Mouse (Mus musculus): Measurements from ENCODE around the gene Cilp2. TPM values are rescaled to one million over a fixed set of nuclear protein-coding genes. Genes with fewer than 3 reads are reported as not detected.

Cilp2 gene
- total and polyA plus RNA-seq, 2 experiments from 2014 or later = 10.1 to 13.8 TPM

DNA sequence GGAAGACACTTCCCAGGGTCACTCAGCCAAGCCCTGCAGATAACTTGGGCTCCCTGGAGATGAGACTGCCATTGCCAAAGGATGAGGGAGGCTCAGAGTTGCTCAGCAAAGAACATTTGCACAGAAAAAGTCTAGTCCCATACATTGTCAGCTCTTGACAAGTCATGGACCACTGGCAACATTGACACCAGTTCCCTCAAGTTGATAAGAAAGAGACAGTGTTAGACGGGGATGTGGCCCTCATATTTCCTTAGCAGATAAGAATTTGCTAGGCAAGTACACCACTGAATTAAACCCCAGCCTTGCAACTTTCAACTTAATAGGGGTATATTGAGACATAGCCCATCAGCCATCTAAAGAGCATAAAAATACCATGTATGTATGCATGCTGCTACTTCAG is 36.5 kb upstream of the Cilp2 start:
- H3K9ac ChIP-seq = no peak overlapping the region
- peaks cover 6% of the 10 kb centered on the region for H3K4me1 ChIP-seq (ENCODE audit: insufficient read depth)
- H3K4me2 ChIP-seq (ENCODE audit: low read depth) = no peak overlapping the region
- H3K36me3 ChIP-seq (ENCODE audit: insufficient read depth) = no peaks in the 10 kb centered on the region
- DNase-seq (no peak), ATAC-seq (no peak)
- no peak overlapping the region for H3K27ac ChIP-seq (ENCODE audit: low read depth, low read length)
- no peak for TF ChIP-seq CTCF (IDR thresholded peaks at IDR 0.05; ENCODE audit: low read depth)
- H3K9me3 ChIP-seq (ENCODE audit: low read length) = no peaks in the 10 kb centered on the region
- H3K4me3 ChIP-seq (ENCODE audit: low read depth, low read length) = no peak overlapping the region
- H3K27me3 ChIP-seq (ENCODE audit: insufficient read depth, low read length) = no peaks in the 10 kb centered on the region
- 81% methylated on average over 1 of the region's 1 CpGs for WGBS

DNA sequence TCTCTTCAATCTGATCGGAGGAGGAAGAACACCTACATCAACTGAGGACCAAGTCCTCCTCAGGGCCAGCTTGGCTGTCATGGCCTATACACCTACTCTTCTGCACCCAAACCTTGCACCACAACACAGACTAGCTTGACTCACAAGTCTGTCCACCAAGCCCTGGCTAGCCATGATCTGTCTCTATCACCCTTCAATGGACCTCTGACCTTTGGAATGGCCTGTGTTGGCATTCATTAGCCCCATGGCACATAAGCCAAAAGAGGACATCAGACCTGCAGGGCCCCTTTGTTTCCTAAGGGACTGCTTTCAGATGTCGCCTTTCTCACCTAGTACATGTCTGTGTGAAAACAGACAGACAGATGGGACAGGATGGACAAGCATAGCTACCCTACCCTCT is 33.7 kb upstream of the Cilp2 start:
- no peak for TF ChIP-seq CTCF (IDR thresholded peaks at IDR 0.05; ENCODE audit: low read depth)
- Histone ChIP-seq H3K9me3 (ENCODE audit: low read length) (no peaks in the 10 kb centered on the region), H3K4me1 (ENCODE audit: insufficient read depth) (peaks cover 6% of the 10 kb centered on the region), H3K36me3 (ENCODE audit: insufficient read depth) (peaks cover 10% of the 10 kb centered on the region), H3K4me3 (ENCODE audit: low read depth, low read length) (no peak overlapping the region), H3K9ac (no peak overlapping the region; the same call in 1 of the 2 replicates), H3K27ac (ENCODE audit: low read depth, low read length) (peak overlapping the region; percentile 80), H3K4me2 (ENCODE audit: low read depth) (no peak overlapping the region), H3K27me3 (ENCODE audit: insufficient read depth, low read length) (no peaks in the 10 kb centered on the region)
- 81% methylated on average over 2 of the region's 2 CpGs for WGBS
- ATAC-seq (no peak), DNase-seq (no peak)

DNA sequence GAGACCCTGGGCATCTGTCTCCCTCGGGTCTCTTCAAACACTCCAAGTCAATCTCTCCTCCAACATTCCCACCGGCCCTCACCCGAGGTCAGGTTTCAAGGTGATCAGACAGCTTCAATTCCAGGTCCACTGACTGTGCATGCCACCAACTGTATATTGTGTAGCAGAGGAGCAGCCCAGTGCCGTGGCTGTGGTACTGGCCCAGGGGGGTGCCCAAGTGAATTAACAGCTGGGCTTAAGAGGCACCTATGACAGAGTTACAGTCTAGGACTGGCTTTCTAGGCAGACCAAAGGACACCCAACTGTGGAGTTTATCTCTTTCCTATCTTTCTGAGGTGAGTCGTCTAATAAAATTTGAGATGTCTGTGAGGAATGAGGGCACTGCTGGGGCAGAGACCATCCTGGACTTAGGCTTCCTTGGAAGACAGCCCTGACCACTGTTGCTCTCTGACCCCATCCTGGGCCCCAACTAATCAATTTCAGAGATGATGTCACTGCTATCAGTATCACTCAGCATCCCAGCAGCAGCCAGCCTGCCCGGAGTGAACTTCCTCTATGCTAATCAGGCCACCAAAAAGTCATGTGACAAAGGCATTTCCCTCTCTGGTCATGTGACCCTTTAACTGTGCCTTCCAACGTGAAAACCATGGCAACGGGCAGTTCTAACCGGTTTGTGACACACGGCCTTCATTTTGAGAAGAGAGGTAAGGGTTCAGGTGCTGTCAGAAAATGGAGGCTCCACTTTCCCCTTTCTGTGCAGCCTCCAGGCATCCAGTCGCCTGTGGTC is 32.6 kb upstream of the Cilp2 start:
- Histone ChIP-seq H3K9me3 (ENCODE audit: low read length) (no peaks in the 10 kb centered on the region), H3K36me3 (ENCODE audit: insufficient read depth) (peaks cover 17% of the 10 kb centered on the region), H3K9ac (peak overlapping the region; percentile 35; the same call in 1 of the 2 replicates), H3K4me1 (ENCODE audit: insufficient read depth) (peaks cover 6% of the 10 kb centered on the region), H3K27ac (ENCODE audit: low read depth, low read length) (peak overlapping the region; percentile 80), H3K4me3 (ENCODE audit: low read depth, low read length) (no peak overlapping the region), H3K4me2 (ENCODE audit: low read depth) (peak overlapping the region; percentile 13; the same call in 1 of the 2 replicates), H3K27me3 (ENCODE audit: insufficient read depth, low read length) (no peaks in the 10 kb centered on the region)
- peak; percentile 71 for DNase-seq
- no peak for TF ChIP-seq CTCF (IDR thresholded peaks at IDR 0.05; ENCODE audit: low read depth)
- WGBS = 44% methylated on average over 11 of the region's 11 CpGs
- peak; percentile 81 for ATAC-seq

DNA sequence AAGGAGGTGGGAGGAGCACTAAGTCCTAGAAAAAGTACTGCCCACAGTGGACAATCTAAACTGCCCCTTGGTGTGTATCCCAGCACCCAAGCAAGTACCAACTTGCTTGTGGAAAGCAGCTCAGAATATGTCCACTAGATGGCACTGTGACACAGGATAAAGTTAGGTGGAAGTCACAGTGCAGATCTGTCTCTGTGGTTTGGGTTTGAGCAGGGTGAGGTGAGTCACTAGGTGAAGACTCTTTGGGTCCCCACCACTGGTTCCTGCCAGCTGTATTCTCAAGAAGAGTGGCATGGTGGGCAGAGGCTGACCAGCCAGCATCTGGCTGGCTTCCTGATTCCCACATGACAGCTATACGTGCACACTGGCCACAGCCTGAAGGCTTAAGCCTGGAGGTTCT is 31.5 kb upstream of the Cilp2 start:
- H3K4me1 ChIP-seq (ENCODE audit: insufficient read depth) = peaks cover 6% of the 10 kb centered on the region
- no peaks in the 10 kb centered on the region for H3K27me3 ChIP-seq (ENCODE audit: insufficient read depth, low read length)
- no peak overlapping the region for H3K4me2 ChIP-seq (ENCODE audit: low read depth)
- no peak overlapping the region for H3K4me3 ChIP-seq (ENCODE audit: low read depth, low read length)
- ATAC-seq (peak; percentile 75), DNase-seq (peak; percentile 92)
- no peak overlapping the region for H3K27ac ChIP-seq (ENCODE audit: low read depth, low read length)
- TF ChIP-seq CTCF (IDR thresholded peaks at IDR 0.05; ENCODE audit: low read depth) = peak; percentile 97
- H3K9ac ChIP-seq = no peak overlapping the region
- H3K9me3 ChIP-seq (ENCODE audit: low read length) = no peaks in the 10 kb centered on the region
- H3K36me3 ChIP-seq (ENCODE audit: insufficient read depth) = peaks cover 26% of the 10 kb centered on the region
- WGBS = 62% methylated on average over 1 of the region's 1 CpGs

DNA sequence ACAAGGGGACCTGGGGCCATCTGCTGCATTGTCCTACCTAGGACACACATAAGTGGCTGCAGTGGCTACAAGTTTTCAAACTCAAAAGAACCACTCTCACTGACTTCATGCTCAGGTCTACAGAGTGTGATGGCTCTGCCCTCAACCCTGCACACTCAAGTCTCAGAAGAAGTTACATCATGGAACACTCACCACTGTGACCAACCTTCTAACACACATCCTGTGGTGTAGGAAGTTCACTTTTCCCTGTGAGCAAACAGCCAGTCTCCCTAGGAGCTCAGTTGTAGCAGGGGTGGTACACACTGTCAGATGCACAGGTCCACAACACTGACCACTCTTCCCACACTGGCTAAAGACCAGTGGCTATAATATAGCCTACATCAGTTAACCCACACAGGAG is 31.0 kb upstream of the Cilp2 start:
- Histone ChIP-seq H3K4me1 (ENCODE audit: insufficient read depth) (peaks cover 6% of the 10 kb centered on the region), H3K27me3 (ENCODE audit: insufficient read depth, low read length) (no peaks in the 10 kb centered on the region), H3K4me2 (ENCODE audit: low read depth) (no peak overlapping the region), H3K9me3 (ENCODE audit: low read length) (no peaks in the 10 kb centered on the region), H3K27ac (ENCODE audit: low read depth, low read length) (no peak overlapping the region), H3K36me3 (ENCODE audit: insufficient read depth) (peaks cover 31% of the 10 kb centered on the region), H3K9ac (no peak overlapping the region), H3K4me3 (ENCODE audit: low read depth, low read length) (no peak overlapping the region)
- TF ChIP-seq CTCF (IDR thresholded peaks at IDR 0.05; ENCODE audit: low read depth) = no peak
- ATAC-seq = no peak
- no peak for DNase-seq

DNA sequence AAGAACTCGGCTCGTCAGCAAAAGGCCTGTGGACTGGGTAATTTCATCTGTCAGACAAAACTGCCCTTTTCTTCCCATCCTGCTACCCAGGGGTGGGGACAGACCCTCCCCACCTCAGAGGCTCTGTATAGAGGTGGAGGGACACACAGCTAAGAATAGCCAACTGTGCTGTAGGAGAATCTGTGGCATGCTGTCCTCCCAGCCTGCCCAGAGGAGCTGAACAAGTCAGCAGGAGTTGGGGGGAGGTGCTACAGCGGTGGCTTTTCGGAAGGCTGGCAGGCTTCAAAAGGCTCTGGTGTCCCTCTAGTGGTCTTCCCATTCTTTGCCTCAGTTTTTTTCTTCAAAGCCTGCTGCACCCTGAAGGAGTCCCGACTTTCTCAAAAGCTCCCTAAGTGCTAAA is 28.3 kb upstream of the Cilp2 start:
- H3K36me3 ChIP-seq (ENCODE audit: insufficient read depth) = peaks cover 53% of the 10 kb centered on the region
- no peaks in the 10 kb centered on the region for H3K9me3 ChIP-seq (ENCODE audit: low read length)
- H3K9ac ChIP-seq = 0 out of 2 replicates have a peak overlapping the region, but pooled peaks have one; percentile 10
- ATAC-seq (peak; percentile 26; the same call in 1 of the 2 replicates), DNase-seq (peak; percentile 45)
- peaks cover 4% of the 10 kb centered on the region for H3K4me1 ChIP-seq (ENCODE audit: insufficient read depth)
- no peak overlapping the region for H3K27ac ChIP-seq (ENCODE audit: low read depth, low read length)
- WGBS = 42% methylated on average over 5 of the region's 5 CpGs
- H3K27me3 ChIP-seq (ENCODE audit: insufficient read depth, low read length) = no peaks in the 10 kb centered on the region
- no peak overlapping the region for H3K4me3 ChIP-seq (ENCODE audit: low read depth, low read length)
- peak; percentile 52 for TF ChIP-seq CTCF (IDR thresholded peaks at IDR 0.05; ENCODE audit: low read depth)
- H3K4me2 ChIP-seq (ENCODE audit: low read depth) = no peak overlapping the region

DNA sequence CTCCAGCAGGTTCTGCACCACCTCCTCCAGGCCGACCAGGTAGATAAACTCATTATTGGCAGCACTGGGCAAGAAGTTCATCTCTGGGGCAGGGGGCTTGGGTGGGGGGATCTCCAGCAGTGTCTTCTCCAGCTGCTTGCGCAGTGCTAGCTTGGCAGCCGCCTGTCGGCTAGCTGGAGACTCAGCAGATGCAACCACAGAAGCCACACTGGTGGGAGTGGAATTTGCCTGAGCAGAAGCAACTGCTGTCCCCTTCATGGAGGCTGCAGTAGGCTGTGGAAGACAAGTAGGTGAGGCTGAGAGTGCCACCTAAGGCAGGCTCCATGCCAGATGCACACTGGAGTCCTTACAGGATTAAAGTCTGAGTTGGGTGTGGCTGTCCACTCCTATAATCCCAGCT is 27.0 kb upstream of the Cilp2 start:
- Histone ChIP-seq H3K27me3 (ENCODE audit: insufficient read depth, low read length) (no peaks in the 10 kb centered on the region), H3K4me1 (ENCODE audit: insufficient read depth) (no peaks in the 10 kb centered on the region), H3K9me3 (ENCODE audit: low read length) (no peaks in the 10 kb centered on the region), H3K4me2 (ENCODE audit: low read depth) (no peak overlapping the region), H3K27ac (ENCODE audit: low read depth, low read length) (no peak overlapping the region), H3K9ac (no peak overlapping the region), H3K36me3 (ENCODE audit: insufficient read depth) (peaks cover 65% of the 10 kb centered on the region), H3K4me3 (ENCODE audit: low read depth, low read length) (no peak overlapping the region)
- no peak for TF ChIP-seq CTCF (IDR thresholded peaks at IDR 0.05; ENCODE audit: low read depth)
- ATAC-seq (no peak), DNase-seq (no peak)
- 86% methylated on average over 4 of the region's 4 CpGs for WGBS

All from forebrain, postnatal 0 days (tissue).